8 mouse cellular contexts compared by ENCODE assay signal in genomic region chr8:4612932-4613853, GRCm38 (mm10). TPM values are rescaled to one million over a fixed set of nuclear protein-coding genes. Genes with fewer than 3 reads are reported as not detected.
DNase-seq lines count a peak whose midpoint lies in the region; ATAC-seq and TF ChIP-seq lines count a peak whose summit lies in the region.

TSS of gene Zfp958 (plus strand) at chr8:4613167.

- H3K4me3 ChIP-seq in C2C12 (ENCODE audit: insufficient read depth, poor library complexity, severe bottlenecking), result peak within 1 kb of the TSS; percentile 75
- peak within 1 kb of the TSS; percentile 78 for H3K4me3 ChIP-seq in erythroblast, embryonic 14.5 days (replicated peaks)
- peak within 1 kb of the TSS; percentile 80 for H3K4me3 ChIP-seq in heart, embryonic 11.5 days (ENCODE audit: low read depth, low read length)
- peak within 1 kb of the TSS; percentile 99 for H3K4me3 ChIP-seq in kidney, embryonic 16.5 days (ENCODE audit: low read length)
- peak within 1 kb of the TSS; percentile 94 for H3K4me3 ChIP-seq in liver, adult 2 months (ENCODE audit: insufficient read depth, low read depth, low read length)
- H3K4me3 ChIP-seq in myocyte, result peak within 1 kb of the TSS; percentile 97

- H3K4me2 ChIP-seq in heart, embryonic 11.5 days, result peak within 1 kb of the TSS; percentile 87
- H3K4me2 ChIP-seq in kidney, embryonic 16.5 days (replicated peaks; ENCODE audit: low read depth, low read length), result peak within 1 kb of the TSS; percentile 88
- H3K4me2 ChIP-seq in myocyte (ENCODE audit: low read depth), result peak within 1 kb of the TSS; percentile 86

- H3K36me3 ChIP-seq in C2C12 (ENCODE audit: control insufficient read depth, insufficient read depth) (peaks cover 19% of the 10 kb centered on the region), myocyte (ENCODE audit: control insufficient read depth, insufficient read depth) (no peaks in the 10 kb centered on the region)
- peaks cover 18% of the 10 kb centered on the region for H3K36me3 ChIP-seq in erythroblast, embryonic 14.5 days (ENCODE audit: control insufficient read depth)
- H3K36me3 ChIP-seq in heart, embryonic 11.5 days (ENCODE audit: control insufficient read depth, insufficient read depth, low read length), result no peaks in the 10 kb centered on the region
- H3K36me3 ChIP-seq in kidney, embryonic 16.5 days (ENCODE audit: insufficient read depth, low read length), result 0 out of 2 replicates have a peak, but pooled peaks cover 7% of the 10 kb centered on the region
- no peaks in the 10 kb centered on the region for H3K36me3 ChIP-seq in liver, adult 2 months (ENCODE audit: control insufficient read depth, insufficient read depth, low read length)
- no peaks in the 10 kb centered on the region for H3K36me3 ChIP-seq in splenic B cell, adult 2 months (ENCODE audit: control insufficient read depth, insufficient read depth, low read length, poor library complexity, severe bottlenecking)

- H3ac ChIP-seq in C2C12 (ENCODE audit: control insufficient read depth, insufficient read length, low read depth), result peak within 1 kb of the TSS; percentile 98
- H3ac ChIP-seq in myocyte (ENCODE audit: control insufficient read depth, insufficient read length), result peak within 1 kb of the TSS; percentile 96

- H3K9me3 ChIP-seq in erythroblast, embryonic 14.5 days (ENCODE audit: control insufficient read depth, low read length), result no peaks in the 10 kb centered on the region
- H3K9me3 ChIP-seq in heart, embryonic 11.5 days (replicated peaks; ENCODE audit: control insufficient read depth, low read length), result no peaks in the 10 kb centered on the region
- H3K9me3 ChIP-seq in kidney, embryonic 16.5 days (ENCODE audit: low read length), result no peaks in the 10 kb centered on the region

- WGBS in heart, embryonic 11.5 days (ENCODE audit: insufficient replicate concordance), result 1% methylated on average over 25 of the region's 25 CpGs
- under 1% methylated on average over 24 of the region's 25 CpGs for WGBS in kidney, embryonic 16.5 days
- under 1% methylated on average over 25 of the region's 25 CpGs for WGBS in liver, adult 2 months

- ATAC-seq in heart, embryonic 11.5 days (replicated peaks; ENCODE audit: insufficient number of reproducible peaks, low FRiP score, low TSS enrichment), result peak; percentile 99
- peak; percentile 100 for ATAC-seq in kidney, embryonic 16.5 days (ENCODE audit: low FRiP score, low TSS enrichment)

- peak; percentile 40; the same call in 1 of the 2 replicates for TF ChIP-seq POLR2A in brain, embryonic 14.5 days (IDR thresholded peaks at IDR 0.05; ENCODE audit: borderline replicate concordance, extremely low read depth, insufficient read depth, insufficient read length, poor library complexity, severe bottlenecking)
- TF ChIP-seq POLR2A in liver, adult 2 months (IDR thresholded peaks at IDR 0.05; ENCODE audit: extremely low read depth, insufficient read depth, low read length), result peak; percentile 71
- peak; percentile 91 for TF ChIP-seq POLR2A in myocyte (IDR thresholded peaks at IDR 0.05; ENCODE audit: insufficient read length, low read depth)

- H3K27me3 ChIP-seq in C2C12 (ENCODE audit: control insufficient read depth, insufficient read depth, insufficient read length), result no peaks in the 10 kb centered on the region
- no peaks in the 10 kb centered on the region for H3K27me3 ChIP-seq in erythroblast, embryonic 14.5 days (ENCODE audit: control insufficient read depth)
- H3K27me3 ChIP-seq in heart, embryonic 11.5 days (ENCODE audit: control insufficient read depth, insufficient read depth, low read length), result no peaks in the 10 kb centered on the region
- H3K27me3 ChIP-seq in kidney, embryonic 16.5 days (ENCODE audit: insufficient read depth, low read length), result no peaks in the 10 kb centered on the region
- no peaks in the 10 kb centered on the region for H3K27me3 ChIP-seq in liver, adult 2 months (ENCODE audit: control insufficient read depth, insufficient read depth, low read length)
- no peaks in the 10 kb centered on the region for H3K27me3 ChIP-seq in myocyte (ENCODE audit: control insufficient read depth, insufficient read depth, insufficient read length)
- no peaks in the 10 kb centered on the region for H3K27me3 ChIP-seq in splenic B cell, adult 2 months (ENCODE audit: control insufficient read depth, insufficient read depth, low read length, poor library complexity, severe bottlenecking)

- H3K4me1 ChIP-seq in erythroblast, embryonic 14.5 days (ENCODE audit: control insufficient read depth), result peaks cover 23% of the 10 kb centered on the region
- no peaks in the 10 kb centered on the region; the same call in 1 of the 2 replicates for H3K4me1 ChIP-seq in heart, embryonic 11.5 days (ENCODE audit: control insufficient read depth, insufficient read depth, low read length)
- H3K4me1 ChIP-seq in kidney, embryonic 16.5 days (ENCODE audit: insufficient read depth, low read length), result peaks cover 13% of the 10 kb centered on the region
- H3K4me1 ChIP-seq in liver, adult 2 months (ENCODE audit: control insufficient read depth, insufficient read depth, low read length), result peaks cover 15% of the 10 kb centered on the region

- DNase-seq in brain, embryonic 14.5 days (ENCODE audit: low read depth), result peak; percentile 99
- DNase-seq in liver, adult 2 months (ENCODE audit: extremely low read depth, low read depth, low spot score), result peak; percentile 97
- peak; percentile 97 for DNase-seq in splenic B cell, adult 2 months (ENCODE audit: low read depth, low spot score)

- peak within 1 kb of the TSS; percentile 88 for H3K9ac ChIP-seq in heart, embryonic 11.5 days (ENCODE audit: low read depth, low read length)
- H3K9ac ChIP-seq in kidney, embryonic 16.5 days (replicated peaks; ENCODE audit: low read length), result peak within 1 kb of the TSS; percentile 93
- peak within 1 kb of the TSS; percentile 95 for H3K9ac ChIP-seq in liver, adult 2 months (ENCODE audit: low read depth, low read length)

- no peak for TF ChIP-seq CTCF in C2C12 (IDR thresholded peaks at IDR 0.05; ENCODE audit: control insufficient read depth, insufficient read depth, insufficient read length)
- no peak for TF ChIP-seq CTCF in brain, embryonic 14.5 days (IDR thresholded peaks at IDR 0.05; ENCODE audit: borderline replicate concordance, extremely low read depth, insufficient read depth, insufficient read length)
- no peak for TF ChIP-seq CTCF in liver, adult 2 months (IDR thresholded peaks at IDR 0.05; ENCODE audit: low read depth, low read length)

- peaks cover 43% of the 10 kb centered on the region for H3K79me3 ChIP-seq in C2C12 (ENCODE audit: low read depth)

- H3K27ac ChIP-seq in heart, embryonic 11.5 days (ENCODE audit: low read depth, low read length), result peak within 1 kb of the TSS; percentile 85
- H3K27ac ChIP-seq in kidney, embryonic 16.5 days (ENCODE audit: low read length), result peak within 1 kb of the TSS; percentile 95
- peak within 1 kb of the TSS; percentile 83 for H3K27ac ChIP-seq in liver, adult 2 months (replicated peaks; ENCODE audit: insufficient read depth, low read depth, low read length)

- H3K79me2 ChIP-seq in C2C12 (ENCODE audit: control insufficient read depth, insufficient read depth) (peaks cover 56% of the 10 kb centered on the region), myocyte (ENCODE audit: control insufficient read depth, insufficient read depth) (peaks cover 42% of the 10 kb centered on the region)
- peaks cover 22% of the 10 kb centered on the region; the same call in 1 of the 2 replicates for H3K79me2 ChIP-seq in liver, adult 2 months (ENCODE audit: control insufficient read depth, insufficient read depth, low read length)

TF ChIP-seq in C2C12, 6 proteins besides CTCF, POLR2A, EP300 and RAD21:
- no peak for TF ChIP-seq MAX (IDR thresholded peaks at IDR 0.05)
- no peak for TF ChIP-seq FOSL1 (IDR thresholded peaks at IDR 0.05; ENCODE audit: insufficient read depth, low read length, poor library complexity, severe bottlenecking)
- TF ChIP-seq MYOD1 (IDR thresholded peaks at IDR 0.05; ENCODE audit: control insufficient read depth, insufficient read length, low read depth), result no peak
- no peak for TF ChIP-seq MYOG (IDR thresholded peaks at IDR 0.05; ENCODE audit: control insufficient read depth, extremely low read depth, insufficient read length)
- no peak for TF ChIP-seq USF1 (IDR thresholded peaks at IDR 0.05; ENCODE audit: low read depth)
- TF ChIP-seq CEBPB (IDR thresholded peaks at IDR 0.05; ENCODE audit: low read depth), result no peak

TF ChIP-seq in myocyte, 11 proteins besides CTCF, POLR2A, EP300 and RAD21:
- TF ChIP-seq TCF12 (IDR thresholded peaks at IDR 0.05; ENCODE audit: insufficient read depth, poor library complexity, severe bottlenecking) (no peak), MYOG (IDR thresholded peaks at IDR 0.05; ENCODE audit: control insufficient read depth in 1 of 3, insufficient read depth in 1 of 3, insufficient read length in 2 of 3, low read depth in 2 of 3) (no peak), MAX (IDR thresholded peaks at IDR 0.05; ENCODE audit: low read depth) (no peak), POLR2AphosphoS2 (IDR thresholded peaks at IDR 0.05; ENCODE audit: insufficient read length, low read depth) (peak; percentile 93), CEBPB (IDR thresholded peaks at IDR 0.05; ENCODE audit: insufficient read depth, poor library complexity, severe bottlenecking) (no peak)

RNA-seq across cellular contexts. Expression of gene Zfp958, which starts in this region (rescaled TPM):
- polyA plus RNA-seq in C2C12 (2012; fragmentation: generic; extraction: Trizol), result 2.2 TPM
- polyA plus RNA-seq in brain, embryonic 14.5 days (2012; rRNA removed), result 4.9 and 5.8 TPM in 2 replicates
- polyA plus RNA-seq in erythroblast, embryonic 14.5 days (2012), result not detected in 2 replicates
- 10.8 and 11.2 TPM in 2 replicates for polyA plus RNA-seq in heart, embryonic 11.5 days (2014; fragmentation: Nextera tagmentation; extraction: Ambion mirVana)
- polyA plus RNA-seq in kidney, embryonic 16.5 days (2015; fragmentation: Nextera tagmentation; extraction: Ambion mirVana), result 15.1 and 16.3 TPM in 2 replicates
- 5.4 and 7.7 TPM in 2 replicates for total RNA-seq in liver, adult 2 months (2014; rRNA removed)
- 0.61 and 0.69 TPM in 2 replicates for polyA plus RNA-seq in liver, adult 2 months (2012; rRNA removed)
- polyA plus RNA-seq in myocyte (2012; fragmentation: generic; extraction: Trizol), result 2.8 TPM

Comparison
In these comparisons a context has a peak if more than half of its experiments do, and no peak if none do; other contexts are left out.
1. Peak in every context shown above with its lines: DNase-seq, ATAC-seq, H3K4me3 ChIP-seq and H3K27ac ChIP-seq.
2. POLR2A ChIP-seq: peak in every context shown above with its lines; median percentile 91 in myocyte; 71 in liver, adult 2 months; 40 in brain, embryonic 14.5 days.